Mouse (Mus musculus) forelimb bud, embryonic 11.5 days (tissue): ENCODE data around the gene Atad3a.
A peak's percentile ranks its signal among the peaks of the same experiment; 100 is the strongest.
"Not testable (repeated sequence)": the region's sequence is repeated elsewhere in the genome, so short reads cannot be mapped to it uniquely, and the experiment has no call there.

ENCODE experiments used
- DNase-seq: peaks from one replicate; pipeline ENCODE4 v3.0.0-alpha.2; 2012; ENCODE audit warnings: low read depth, low spot score

Gene Atad3a

GRCm38 (mm10) chr4:155760613-155761355 is at the start of gene Atad3a:
Atad3a (minus strand) TSS chr4:155761093.
- peak; percentile 99 for DNase-seq

- no peak for DNase-seq
These were observed 46.9 kb upstream of the Atad3a start for GRCm38 (mm10) chr4:155807841-155808240.

- DNase-seq: peak; percentile 95
These were observed 42.6 kb upstream of the Atad3a start for GRCm38 (mm10) chr4:155803340-155804041.

- no peak for DNase-seq
These were observed 41.9 kb upstream of the Atad3a start, which contains the start of gene Mrpl20 for GRCm38 (mm10) chr4:155802741-155803339. Mrpl20 (plus strand) TSS chr4:155802878.

DNA sequence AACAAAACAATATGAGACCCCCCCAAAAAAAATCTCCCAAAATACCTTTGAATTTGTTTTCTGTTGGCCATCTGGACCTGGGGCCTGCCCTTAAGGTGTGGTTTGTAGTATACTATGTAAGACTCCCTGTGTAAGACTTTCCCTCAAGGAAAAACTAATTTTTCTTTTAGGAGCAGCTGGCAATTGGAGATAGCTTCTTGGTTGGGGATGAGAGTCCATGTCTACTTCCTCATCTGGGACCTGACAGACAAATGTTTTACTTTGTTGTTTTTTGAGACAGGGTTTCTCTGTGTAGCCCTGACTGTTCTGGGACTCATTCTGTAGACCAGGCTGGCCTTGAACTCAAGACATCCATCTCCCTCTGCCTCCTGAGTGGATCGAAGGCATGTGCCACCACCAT is 41.2 kb upstream of the Atad3a start:
- no peak for DNase-seq

- DNase-seq: no peak
These were observed 32.8 kb upstream of the Atad3a start for GRCm38 (mm10) chr4:155793730-155794129.

- DNase-seq: no peak
These were observed 30.5 kb upstream of the Atad3a start for GRCm38 (mm10) chr4:155791240-155791933.

DNA sequence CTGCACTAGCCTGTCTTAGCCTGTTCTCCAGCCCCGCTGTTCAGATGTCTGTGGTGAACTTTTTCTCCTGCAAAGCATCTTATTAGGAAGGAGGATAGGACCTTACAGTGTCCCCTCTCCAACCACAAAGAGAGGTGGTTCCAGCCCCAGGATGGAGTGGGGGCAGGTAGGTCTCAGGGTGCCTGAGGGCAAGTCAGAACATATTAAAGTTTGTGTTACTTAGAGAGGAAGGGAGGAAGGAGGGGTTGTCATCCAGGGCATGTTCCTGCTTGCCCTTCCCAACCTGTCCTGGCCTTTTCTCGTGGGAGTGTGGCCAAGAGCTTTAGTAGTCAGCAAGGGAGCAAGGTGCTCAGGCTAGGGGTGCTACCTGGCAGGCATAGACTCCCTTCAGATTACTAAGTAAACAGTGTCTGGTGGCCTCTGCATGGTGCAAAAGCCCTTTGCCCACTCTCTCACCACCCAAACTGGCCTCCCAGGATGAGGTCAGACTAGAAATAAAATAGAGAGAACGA is 29.8 kb upstream of the Atad3a start:
- DNase-seq: no peak

- DNase-seq: no peak
These were observed 29.2 kb upstream of the Atad3a start, which contains the start of gene Ankrd65 for GRCm38 (mm10) chr4:155790021-155790489. Ankrd65 (plus strand) TSS chr4:155790439.

GRCm38 (mm10) chr4:155788833-155789232 is 27.9 kb upstream of the Atad3a start:
- DNase-seq: not testable (repeated sequence)

GRCm38 (mm10) chr4:155788300-155788699 is 27.4 kb upstream of the Atad3a start:
- DNase-seq: no peak

DNA sequence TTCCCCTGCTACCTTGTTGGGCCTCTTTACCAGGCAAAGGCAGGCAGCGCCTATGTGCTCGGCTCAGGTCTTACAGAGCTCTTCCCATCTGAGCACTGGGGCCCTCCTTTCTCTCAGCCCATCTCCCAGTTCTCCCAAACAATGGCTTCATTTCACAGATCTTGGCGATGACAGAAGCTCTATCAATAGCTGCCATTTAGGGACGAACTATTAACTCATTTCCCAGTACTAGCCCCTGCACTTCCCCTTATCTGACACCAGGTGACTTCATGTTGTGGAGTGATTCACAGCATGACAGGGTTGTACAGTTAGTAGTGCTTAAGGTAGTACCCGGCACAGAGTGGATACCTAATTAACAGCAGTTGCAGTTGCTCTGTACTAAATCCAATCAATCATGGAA is 24.9 kb upstream of the Atad3a start, which contains the start of gene Tmem88b:
Gene Tmem88b (minus strand): TSS at position 56 of the 400 bp plus-strand sequence.
- no peak for DNase-seq

GRCm38 (mm10) chr4:155785246-155785645 is 24.4 kb upstream of the Atad3a start:
- DNase-seq: no peak

GRCm38 (mm10) chr4:155784081-155784701 is 23.3 kb upstream of the Atad3a start:
- DNase-seq: peak; percentile 74

DNA sequence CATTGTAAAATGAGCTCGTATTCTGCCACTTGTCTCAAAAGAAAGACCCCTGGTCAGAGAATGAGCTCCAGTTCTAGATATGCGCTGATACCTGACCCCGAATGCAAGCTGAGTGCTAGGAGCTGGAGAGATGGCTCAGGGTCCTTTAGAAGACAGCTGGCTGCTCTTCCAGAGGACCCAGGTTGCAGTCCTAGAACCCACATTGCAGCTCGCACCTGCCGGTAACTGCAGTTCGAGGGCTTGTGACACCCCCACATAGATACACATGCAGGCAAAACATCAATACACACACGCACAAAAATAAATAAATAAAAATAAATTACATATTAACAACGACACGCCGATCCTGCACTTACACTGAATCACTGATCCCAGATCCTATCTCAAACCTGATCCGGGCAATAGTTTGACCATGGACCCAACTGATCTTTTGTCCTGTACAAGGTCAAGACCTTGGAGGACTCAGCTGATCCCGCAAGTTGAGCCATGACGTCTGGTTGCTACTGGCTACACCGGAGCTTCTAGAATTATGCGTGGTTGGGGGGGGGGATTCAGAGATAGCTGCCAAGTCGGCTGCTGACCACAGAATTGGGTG is 22.7 kb upstream of the Atad3a start:
- no peak for DNase-seq

GRCm38 (mm10) chr4:155780895-155781294 is 20.0 kb upstream of the Atad3a start:
- DNase-seq: peak; percentile 45

GRCm38 (mm10) chr4:155779498-155779897 is 18.6 kb upstream of the Atad3a start:
- DNase-seq: no peak

DNA sequence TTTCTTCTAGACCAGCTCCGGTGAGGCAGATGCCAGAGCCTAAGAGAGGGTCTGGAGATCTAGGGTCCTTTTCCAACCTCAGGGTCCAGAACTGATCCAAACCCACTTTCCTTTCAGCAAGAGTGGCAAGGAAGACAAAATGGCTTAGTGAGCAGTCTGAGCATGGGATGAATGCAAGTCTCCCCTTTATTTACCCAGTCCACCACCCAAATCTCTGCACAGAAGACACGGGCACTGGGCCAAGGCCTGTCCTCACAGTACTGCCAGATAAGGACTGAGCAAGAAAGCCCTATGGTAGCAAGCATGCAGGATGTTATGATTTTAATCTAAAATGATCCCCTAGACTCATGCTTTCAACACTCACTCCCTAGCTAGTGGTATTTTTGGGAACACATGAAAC is 16.9 kb upstream of the Atad3a start:
- DNase-seq: no peak

- DNase-seq: no peak
These were observed 15.9 kb upstream of the Atad3a start for GRCm38 (mm10) chr4:155776704-155777335.

- DNase-seq: no peak
These were observed 15.0 kb upstream of the Atad3a start for GRCm38 (mm10) chr4:155775855-155776254.
